Mouse (Mus musculus) hindlimb bud, embryonic 11.5 days (tissue): ENCODE measurements at regions not wholly inside any gene's neighbourhood (a gene's known extent, or its start where the extent isn't known, plus 50 kb on each side); places are given as distances from the start of the nearest gene placed in this dataset.
A peak's percentile ranks its signal among the peaks of the same experiment; 100 is the strongest.

Source experiments
- DNase-seq: peaks from one replicate; pipeline ENCODE4 v3.0.0-alpha.2; 2012; ENCODE audit warnings: low read depth, low spot score; ENCODE audit errors: extremely low spot score

- no peak for DNase-seq
Observed at GRCm38 (mm10) chr7:36934792-36935555, 237.1 kb downstream of the Tshz3 start.

DNA sequence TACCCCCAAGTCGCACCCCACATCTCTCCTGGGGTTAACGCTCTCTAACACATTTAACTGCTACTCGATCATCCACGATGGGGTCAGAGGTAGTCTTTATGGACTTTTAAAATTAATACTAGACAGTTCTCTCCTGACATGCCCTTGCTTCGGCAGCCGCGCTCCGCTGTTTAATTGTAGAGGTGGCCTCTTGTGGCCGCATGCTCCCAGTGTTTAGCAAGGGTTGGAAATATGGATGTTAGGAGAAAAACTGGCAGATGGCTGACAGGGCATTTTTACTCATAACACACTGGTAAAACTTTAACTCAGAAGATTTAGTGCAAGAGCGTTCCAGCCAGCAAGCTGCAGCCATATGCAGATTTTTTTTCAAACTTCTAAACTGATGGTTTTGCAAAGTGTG is 242.7 kb downstream of the Tshz3 start:
- DNase-seq: no peak

- no peak for DNase-seq
Observed at GRCm38 (mm10) chr7:36945024-36945815, 247.3 kb downstream of the Tshz3 start.

DNA sequence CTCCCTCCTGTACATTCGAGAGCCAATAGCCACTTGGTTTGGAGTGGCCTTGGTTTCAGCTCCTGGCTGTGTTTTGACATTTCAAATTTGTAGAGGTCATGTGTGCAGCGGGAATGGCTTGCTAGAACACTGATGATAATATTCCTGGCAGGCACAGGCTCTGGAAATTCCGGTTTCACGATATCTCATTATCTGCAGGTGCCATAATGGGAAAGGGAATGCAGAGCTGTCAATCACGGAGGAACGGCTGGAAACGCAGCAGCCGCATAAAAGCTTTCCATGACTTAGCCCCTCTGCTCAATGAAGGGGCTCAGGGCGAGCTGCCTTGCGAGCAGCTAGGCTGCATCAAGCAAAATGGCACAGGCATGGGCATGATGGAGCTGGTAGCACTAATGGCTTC is 251.6 kb downstream of the Tshz3 start:
- no peak for DNase-seq

DNA sequence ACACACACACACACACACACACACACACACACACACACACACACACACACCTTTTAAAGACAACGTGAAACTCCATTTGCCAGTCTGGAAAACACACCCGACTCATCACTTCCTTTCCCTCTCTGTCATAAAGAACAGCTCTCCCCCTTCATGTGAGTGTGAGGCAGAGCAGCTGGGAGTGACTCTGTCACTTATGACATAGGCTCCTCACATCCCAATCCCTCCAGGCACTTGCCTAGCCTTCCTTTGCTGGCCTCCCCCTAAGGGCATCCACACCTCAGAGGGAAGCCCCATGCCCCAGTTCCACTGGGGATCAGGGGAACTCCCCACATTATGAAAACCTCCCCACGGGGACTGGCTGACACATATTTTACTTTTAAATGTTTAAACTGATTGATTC is 257.5 kb downstream of the Tshz3 start:
- no peak for DNase-seq

DNA sequence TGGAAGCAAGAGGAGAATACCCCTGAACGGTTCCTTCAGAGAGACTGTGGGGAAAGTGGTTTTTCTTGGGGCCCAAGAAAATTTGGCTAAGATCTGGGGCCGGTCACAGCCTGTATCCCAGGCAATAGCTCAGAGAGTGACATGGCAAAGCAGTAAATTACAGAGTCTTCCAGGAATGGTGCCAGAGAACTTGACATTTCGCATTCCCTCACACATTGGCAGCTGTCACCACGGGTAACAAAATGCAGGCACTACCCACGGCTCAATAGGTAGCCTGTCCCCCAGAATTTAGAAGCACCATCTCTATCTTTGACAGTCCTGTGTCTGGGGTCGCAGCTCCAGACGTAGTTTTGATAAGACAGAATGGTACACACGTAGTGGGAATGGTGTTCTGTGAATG is 260.3 kb downstream of the Tshz3 start:
- no peak for DNase-seq

DNA sequence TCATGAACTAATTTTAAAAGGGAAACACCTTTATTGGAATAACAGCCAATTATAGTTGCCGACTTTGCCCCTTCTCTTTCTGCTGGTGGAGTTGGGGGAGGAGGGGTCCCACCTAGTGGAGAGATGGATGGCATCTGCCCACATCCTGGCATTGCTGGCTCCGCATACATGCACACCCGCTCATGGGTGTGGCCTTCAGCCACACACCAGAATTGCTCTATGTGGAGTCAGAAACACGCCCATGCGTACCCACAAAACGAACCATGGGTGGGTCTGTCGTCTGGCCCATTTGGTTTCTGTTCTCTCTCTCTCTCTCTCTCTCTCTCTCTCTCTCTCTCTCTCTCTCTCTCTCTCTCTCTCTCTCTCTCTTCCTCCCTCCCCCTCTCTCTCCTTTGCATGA is 273.9 kb downstream of the Tshz3 start:
- no peak for DNase-seq

GRCm38 (mm10) chr7:36973654-36974320 is 275.9 kb downstream of the Tshz3 start:
- DNase-seq: no peak

- no peak for DNase-seq
Observed at GRCm38 (mm10) chr7:36974573-36974972, 276.7 kb downstream of the Tshz3 start.

DNA sequence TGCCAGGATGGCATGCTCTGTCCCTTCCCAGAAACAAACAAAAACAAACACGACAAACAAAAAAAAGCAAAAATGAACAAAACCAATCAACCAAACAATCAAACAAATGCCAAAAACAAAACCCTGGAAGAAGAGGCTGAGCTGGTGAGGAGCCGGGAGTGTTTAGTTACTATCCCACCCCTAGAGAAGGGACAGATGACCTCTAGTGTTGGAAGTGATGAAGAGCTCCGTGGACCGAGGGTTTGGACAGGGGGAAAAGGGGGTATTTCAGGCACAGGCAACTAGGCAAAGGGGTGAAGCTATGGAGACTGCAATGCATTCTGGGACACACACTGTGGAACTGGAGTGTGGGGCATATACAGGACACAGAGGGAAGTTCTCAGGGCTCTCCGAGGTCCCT is 277.6 kb downstream of the Tshz3 start:
- no peak for DNase-seq

DNA sequence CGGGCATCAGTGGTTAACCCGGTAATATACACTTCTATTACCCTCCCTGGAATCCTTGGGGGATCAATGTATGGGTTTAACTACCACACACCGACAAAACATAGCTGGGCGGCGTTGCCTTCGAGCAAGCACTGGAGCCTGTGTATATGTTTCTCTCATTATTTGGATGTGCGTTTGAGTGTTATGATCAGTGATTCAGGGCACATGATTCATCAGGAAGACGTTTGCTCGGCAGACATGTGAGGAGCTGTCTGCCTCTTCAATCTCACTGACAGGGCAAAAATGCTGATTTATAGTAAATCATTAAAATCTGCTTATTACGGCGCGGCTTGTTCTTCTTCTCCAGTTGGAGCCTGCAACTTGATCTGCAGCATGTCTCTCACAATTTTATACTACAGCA is 279.9 kb downstream of the Tshz3 start:
- DNase-seq: no peak

DNA sequence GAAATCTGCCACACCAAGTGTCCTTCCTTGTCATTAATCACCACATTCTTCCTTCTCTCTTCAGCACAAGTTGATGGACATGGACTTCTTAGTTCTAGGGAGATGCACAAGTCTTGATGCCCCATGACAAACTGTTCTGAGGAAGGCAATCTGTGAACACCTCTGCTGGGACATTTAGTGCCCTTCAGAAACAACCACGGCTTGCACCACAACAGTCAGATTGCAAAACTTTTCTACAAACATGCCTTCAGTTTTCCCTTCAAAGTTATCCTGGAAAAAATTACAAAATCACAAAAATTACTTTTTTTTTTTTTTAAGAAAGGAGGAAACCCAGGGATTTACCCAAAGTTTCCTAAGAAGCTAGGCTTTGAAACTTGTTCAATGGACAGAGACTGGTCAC is 291.5 kb downstream of the Tshz3 start:
- no peak for DNase-seq

DNA sequence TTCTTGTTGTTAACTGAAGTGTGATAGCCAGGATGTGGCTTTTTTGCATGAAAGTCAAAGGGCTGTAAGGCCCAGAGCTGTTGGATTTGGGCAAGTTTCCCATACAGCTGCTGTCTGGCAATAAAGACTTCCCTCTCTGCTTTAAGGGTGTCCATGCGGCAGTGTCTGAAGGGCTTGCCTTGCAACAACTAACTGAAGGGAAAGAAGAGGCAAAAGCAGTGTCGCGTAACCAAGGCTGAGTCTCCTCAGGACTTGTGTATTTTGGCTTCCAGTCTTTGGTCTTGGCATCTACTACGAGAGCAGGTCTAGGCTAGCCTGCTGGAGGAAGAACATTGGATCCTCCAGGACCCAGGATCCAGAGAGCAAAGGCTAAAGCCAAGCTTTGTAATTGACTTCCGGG is 306.7 kb downstream of the Tshz3 start:
- DNase-seq: no peak

DNA sequence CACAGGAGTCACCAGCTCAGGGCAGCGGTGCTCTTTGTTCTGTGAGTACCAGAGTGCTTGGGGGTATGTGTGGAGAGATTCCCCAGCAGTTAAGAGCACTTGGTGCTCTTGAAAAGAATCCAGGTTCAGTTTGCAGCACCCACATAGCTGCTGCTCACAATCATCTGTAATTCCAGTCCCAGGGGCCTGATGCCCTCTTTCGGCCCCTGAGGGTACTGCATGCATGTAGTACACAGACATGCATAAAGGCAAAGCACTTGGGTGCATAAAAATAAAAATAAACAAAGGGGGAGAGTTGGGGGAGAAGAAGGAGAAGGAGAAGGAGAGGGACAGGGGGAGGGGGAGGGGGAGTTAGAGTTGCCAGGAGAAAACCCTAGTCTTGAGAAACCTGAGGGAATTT is 307.8 kb downstream of the Tshz3 start:
- no peak for DNase-seq

DNA sequence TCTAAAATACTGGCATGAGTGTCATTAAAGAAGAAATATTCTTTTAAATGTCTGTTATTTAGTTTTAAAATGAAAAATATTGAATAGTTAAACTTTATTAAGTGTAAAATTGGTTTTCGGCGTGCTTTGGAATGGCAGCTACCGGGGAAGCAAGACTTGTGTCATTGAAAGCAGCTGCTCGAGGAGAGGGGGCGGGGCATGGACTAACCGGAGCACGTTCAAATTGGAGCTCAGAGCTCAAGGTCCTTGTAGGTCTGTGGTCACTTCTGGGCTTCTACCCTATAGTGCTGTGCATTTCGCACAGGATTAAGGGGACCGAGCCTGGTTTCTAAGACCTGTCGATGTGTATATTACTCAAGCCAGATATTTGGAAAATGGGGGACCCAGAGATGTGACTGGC is 309.0 kb downstream of the Tshz3 start:
- DNase-seq: no peak

DNA sequence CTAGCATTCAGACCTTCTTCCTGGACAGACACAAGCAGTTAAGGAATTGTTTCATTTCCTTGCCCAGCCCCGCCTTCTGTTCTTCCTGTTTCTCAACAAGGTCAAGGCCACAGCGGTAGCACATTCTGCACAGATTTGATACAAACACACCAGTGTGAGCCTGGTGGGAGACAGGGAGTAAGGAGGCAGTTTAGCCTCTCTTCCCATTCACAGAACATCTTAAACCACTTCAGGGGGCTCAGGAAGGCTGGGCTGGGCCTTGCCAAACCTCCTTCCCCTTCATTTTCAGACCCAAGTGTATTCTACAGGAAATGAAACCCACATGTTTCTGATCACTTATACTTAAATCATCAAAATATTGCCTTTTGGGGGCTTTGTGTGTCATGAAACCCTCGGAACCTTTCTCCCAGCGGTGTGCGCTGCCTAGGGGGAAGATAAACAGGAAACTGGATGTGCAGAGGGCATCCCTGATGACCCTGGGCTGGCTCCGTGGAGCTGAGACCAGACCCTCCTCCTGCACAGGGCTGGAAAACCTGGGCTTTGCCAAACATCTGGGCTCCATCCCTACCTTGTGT is 313.3 kb downstream of the Tshz3 start:
- DNase-seq: peak; percentile 26

GRCm38 (mm10) chr7:37020078-37020477 is 322.2 kb downstream of the Tshz3 start:
- no peak for DNase-seq

GRCm38 (mm10) chr7:37024501-37025025 is 326.6 kb downstream of the Tshz3 start:
- DNase-seq: no peak

GRCm38 (mm10) chr7:37064582-37065458 is 366.9 kb downstream of the Tshz3 start:
- DNase-seq: no peak

DNA sequence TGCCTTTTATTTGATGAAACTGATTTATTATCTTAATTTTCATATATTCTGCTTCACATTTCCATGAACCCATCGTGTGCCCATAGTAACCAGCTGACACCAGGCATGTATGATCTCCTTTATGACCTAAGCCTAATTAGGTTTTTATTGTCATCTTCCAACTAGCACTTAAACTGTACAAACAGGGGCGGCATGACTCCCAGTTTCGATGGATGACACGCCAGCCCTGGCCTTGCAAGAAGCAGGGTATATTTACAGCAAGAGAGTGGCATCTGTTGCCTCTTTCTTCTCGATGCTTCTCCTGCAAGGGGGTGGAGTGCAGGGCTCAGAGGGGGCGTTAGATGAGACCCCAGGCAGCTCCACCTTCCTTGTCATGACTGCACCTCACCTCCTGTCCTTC is 379.8 kb downstream of the Tshz3 start:
- no peak for DNase-seq
